Mouse (Mus musculus) stomach, postnatal 0 days (tissue): ENCODE data around the gene Cmtr2.

Experiments used
- CTCF ChIP-seq: IDR thresholded peaks from 2 replicates; pipeline ENCODE4 v1.5.1; 2016; ENCODE audit warnings: antibody characterized with exemption, low read depth, mild to moderate bottlenecking, moderate library complexity
- EP300 ChIP-seq: optimal IDR thresholded peaks from 2 replicates; pipeline ENCODE3; 2016; ENCODE audit warnings: antibody characterized with exemption

- TF ChIP-seq CTCF (peak; percentile 68), EP300 (no peak)
Measured at GRCm38 (mm10) chr8:110201806-110202205, 13.7 kb upstream of the Cmtr2 start.
